Mouse (Mus musculus): Measurements from ENCODE around the gene Snapc4. TPM values are rescaled to one million over a fixed set of nuclear protein-coding genes. Genes with fewer than 3 reads are reported as not detected.
A peak's percentile ranks its signal among the peaks of the same experiment; 100 is the strongest.

Snapc4 gene
- total and polyA plus RNA-seq, 3 experiments, result 15.3 to 47.1 (median 42.7) TPM

GRCm38 (mm10) chr2:26352291-26352910 is 28.1 kb downstream of the Snapc4 start:
- peak overlapping the region; percentile 71 for H3K9ac ChIP-seq (ENCODE audit: insufficient read depth, low read depth)
- H3K9me3 ChIP-seq (replicated peaks; ENCODE audit: low read length), result no peaks in the 10 kb centered on the region
- no peak for DNase-seq (ENCODE audit: extremely low read depth)
- peaks cover 10 to 19% of the 10 kb centered on the region in 2 experiments for H3K4me1 ChIP-seq (ENCODE audit: control insufficient read depth in 1 of 2, insufficient read depth in 2 of 2)
- in situ Hi-C loops (cut with MboI; ENCODE audit: low pct_ligation_motif_present, low pct_unique_long_range_greater_than_20kb, low sequenced_read_pairs), result loop anchor here (5.0 kb wide), 1 partner anchor 55 kb away; the partner anchor contains the start of gene Inpp5e
- no peak for TF ChIP-seq RAD21 (IDR thresholded peaks at IDR 0.05; ENCODE audit: low read depth, low read length)
- no peak for TF ChIP-seq GABPA (IDR thresholded peaks at IDR 0.05; ENCODE audit: insufficient replicate concordance, low read depth, low read length)
- no peak for TF ChIP-seq JUND (conservative IDR thresholded peaks at IDR 0.05; ENCODE audit: low read depth, low read length)
- TF ChIP-seq PAX5 (IDR thresholded peaks at IDR 0.05; ENCODE audit: low read length), result no peak
- no peak for TF ChIP-seq KAT2A (IDR thresholded peaks at IDR 0.05; ENCODE audit: insufficient replicate concordance, low read length)
- TF ChIP-seq TBP (conservative IDR thresholded peaks at IDR 0.05; ENCODE audit: low read depth, low read length), result no peak
- no peak for TF ChIP-seq USF2 (conservative IDR thresholded peaks at IDR 0.05; ENCODE audit: low read depth, low read length)
- TF ChIP-seq ZMIZ1 (IDR thresholded peaks at IDR 0.05; ENCODE audit: low read depth, low read length), result no peak
- TF ChIP-seq MAZ (IDR thresholded peaks at IDR 0.05; ENCODE audit: low read depth, low read length), result no peak
- TF ChIP-seq E2F4 (IDR thresholded peaks at IDR 0.05; ENCODE audit: insufficient replicate concordance, low read depth, low read length), result no peak
- TF ChIP-seq MAX (IDR thresholded peaks at IDR 0.05; ENCODE audit: low read length), result no peak
- no peak for TF ChIP-seq BHLHE40 (IDR thresholded peaks at IDR 0.05; ENCODE audit: low read depth, low read length)
- TF ChIP-seq ZKSCAN1 (IDR thresholded peaks at IDR 0.05; ENCODE audit: borderline replicate concordance, low read depth, low read length), result no peak
- H3K4me2 ChIP-seq (ENCODE audit: insufficient read depth, low read depth, poor library complexity, severe bottlenecking), result peak overlapping the region; percentile 87
- H3K79me2 ChIP-seq (replicated peaks; ENCODE audit: control insufficient read depth, extremely low read depth, insufficient read depth, poor library complexity, severe bottlenecking), result no peaks in the 10 kb centered on the region
- H3K36me3 ChIP-seq (replicated peaks in 1 of 2; ENCODE audit: control insufficient read depth in 1 of 2, insufficient read depth in 1 of 2, low read length in 1 of 2), result peaks cover 22 to 58% of the 10 kb centered on the region in 2 experiments
- no peaks in the 10 kb centered on the region for H3K27me3 ChIP-seq (replicated peaks)
- dilution Hi-C loops (cut with MboI; ENCODE audit: extremely low pct_ligation_motif_present, extremely low pct_unique_long_range_greater_than_20kb, low sequenced_read_pairs), result no loop called here
- peak overlapping the region; percentile 77 to 88 (median 85) for H3K4me3 ChIP-seq (replicated peaks in 1 of 3; ENCODE audit: low read depth in 2 of 3, low read length in 2 of 3, poor library complexity in 1 of 3)
- no peak overlapping the region for H3K27ac ChIP-seq (ENCODE audit: insufficient read depth, low read depth)

- in situ Hi-C loops (cut with MboI; ENCODE audit: low pct_ligation_motif_present, low pct_unique_long_range_greater_than_20kb, low sequenced_read_pairs), result loop anchor here (5.0 kb wide), 1 partner anchor 56 kb away; the partner anchor contains the start of gene Inpp5e
- Histone ChIP-seq H3K4me3 (replicated peaks in 1 of 3; ENCODE audit: low read depth in 2 of 3, low read length in 2 of 3, poor library complexity in 1 of 3) (peak within 1 kb of the TSS; percentile 77 to 88 (median 85)), H3K4me2 (ENCODE audit: insufficient read depth, low read depth, poor library complexity, severe bottlenecking) (peak within 1 kb of the TSS; percentile 87), H3K9me3 (replicated peaks; ENCODE audit: low read length) (no peaks in the 10 kb centered on the region), H3K27ac (ENCODE audit: insufficient read depth, low read depth) (peak within 1 kb of the TSS; percentile 32), H3K9ac (ENCODE audit: insufficient read depth, low read depth) (peak within 1 kb of the TSS; percentile 93), H3K36me3 (replicated peaks in 1 of 2; ENCODE audit: control insufficient read depth in 1 of 2, insufficient read depth in 1 of 2, low read length in 1 of 2) (peaks cover 22 to 58% of the 10 kb centered on the region in 2 experiments), H3K27me3 (replicated peaks) (no peaks in the 10 kb centered on the region), H3K4me1 (ENCODE audit: control insufficient read depth in 1 of 2, insufficient read depth in 2 of 2) (peaks cover 10 to 19% of the 10 kb centered on the region in 2 experiments), H3K79me2 (replicated peaks; ENCODE audit: control insufficient read depth, extremely low read depth, insufficient read depth, poor library complexity, severe bottlenecking) (no peaks in the 10 kb centered on the region)
- dilution Hi-C loops (cut with MboI; ENCODE audit: extremely low pct_ligation_motif_present, extremely low pct_unique_long_range_greater_than_20kb, low sequenced_read_pairs), result no loop called here
- DNase-seq (ENCODE audit: extremely low read depth), result peak; percentile 89
- TF ChIP-seq HCFC1 (IDR thresholded peaks at IDR 0.05; ENCODE audit: low read depth, low read length) (peak; percentile 91), E2F4 (IDR thresholded peaks at IDR 0.05; ENCODE audit: insufficient replicate concordance, low read depth, low read length) (0 out of 2 replicates have a peak, but pooled peaks have one; percentile 16), USF2 (conservative IDR thresholded peaks at IDR 0.05; ENCODE audit: low read depth, low read length) (no peak), POLR2AphosphoS2 (IDR thresholded peaks at IDR 0.05; ENCODE audit: low read depth, low read length) (no peak), CHD2 (IDR thresholded peaks at IDR 0.05; ENCODE audit: low read length) (no peak; the same call in 1 of the 2 replicates), ELF1 (IDR thresholded peaks at IDR 0.05; ENCODE audit: low read depth, low read length) (peak; percentile 86), RCOR1 (conservative IDR thresholded peaks at IDR 0.05; ENCODE audit: low read depth, low read length) (peak; percentile 10; the same call in 1 of the 2 replicates), ZMIZ1 (IDR thresholded peaks at IDR 0.05; ENCODE audit: low read depth, low read length) (peak; percentile 43; the same call in 1 of the 2 replicates), UBTF (IDR thresholded peaks at IDR 0.05; ENCODE audit: low read depth, low read length) (no peak), MYC (IDR thresholded peaks at IDR 0.05; ENCODE audit: low read depth, low read length) (no peak), JUN (IDR thresholded peaks at IDR 0.05; ENCODE audit: insufficient read depth, low read depth, low read length) (no peak), MAX (IDR thresholded peaks at IDR 0.05; ENCODE audit: low read length) (0 out of 2 replicates have a peak, but pooled peaks have one; percentile 16), NRF1 (IDR thresholded peaks at IDR 0.05; ENCODE audit: low read depth, low read length) (peak; percentile 72), PAX5 (IDR thresholded peaks at IDR 0.05; ENCODE audit: low read length) (no peak), POLR2A (IDR thresholded peaks at IDR 0.05; ENCODE audit: low read depth, low read length) (peak; percentile 72), IRF4 (IDR thresholded peaks at IDR 0.05; ENCODE audit: low read depth, low read length) (peak; percentile 47), MEF2A (IDR thresholded peaks at IDR 0.05; ENCODE audit: borderline replicate concordance, low read depth, low read length) (peak; percentile 66; the same call in 1 of the 2 replicates), SIN3A (IDR thresholded peaks at IDR 0.05; ENCODE audit: low read length) (peak; percentile 76), ETS1 (conservative IDR thresholded peaks at IDR 0.05; ENCODE audit: low read depth, low read length) (0 out of 2 replicates have a peak, but pooled peaks have one; percentile 28), ZKSCAN1 (IDR thresholded peaks at IDR 0.05; ENCODE audit: borderline replicate concordance, low read depth, low read length) (no peak)
Measured at GRCm38 (mm10) chr2:26351358-26352290, 28.8 kb downstream of the Snapc4 start, which contains the start of gene Dnlz. Gene Dnlz, minus strand, starts transcription at chr2:26352110.
